Comparison of ENCODE assay signal across 26 mouse cellular contexts in the genomic region with DNA sequence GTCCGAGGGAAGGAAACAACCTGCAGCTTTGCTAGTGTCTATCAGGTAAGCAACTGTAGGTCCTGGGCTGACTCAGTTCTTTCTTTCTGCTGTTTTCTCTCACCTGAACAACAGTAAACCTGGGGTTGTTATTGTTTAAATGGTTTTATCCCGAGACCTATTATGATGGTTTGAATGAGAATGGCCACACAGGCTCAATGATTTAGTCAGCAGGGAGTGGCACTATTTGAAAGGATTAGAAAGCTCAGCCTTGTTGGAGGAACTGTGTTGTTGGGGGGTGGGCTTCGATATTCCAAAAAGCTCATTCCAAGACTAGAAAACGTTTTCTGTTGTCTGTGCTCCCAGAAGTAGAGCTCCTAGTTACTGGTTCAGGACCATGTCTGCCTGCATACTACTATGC.
"Had no signal": no experiment of that assay in that cellular context is flagged by ENCODE, and none has a peak within 500 bp of the region (broad histone marks: within the 10 kb centered on the region; RNA-seq: fewer than 3 reads in every experiment).

No protein-coding gene starts in this region.

- H3K27me3 ChIP-seq: heart, embryonic 12.5 days; hindbrain, embryonic 12.5 days; kidney, embryonic 15.5 days; limb, embryonic 13.5 days; limb, embryonic 15.5 days; liver, embryonic 12.5 days had no signal

- H3K9ac ChIP-seq: heart, embryonic 12.5 days; hindbrain, embryonic 12.5 days; hindbrain, embryonic 14.5 days; kidney, embryonic 15.5 days; limb, embryonic 13.5 days; limb, embryonic 15.5 days; liver, embryonic 12.5 days had no signal

- H3K4me1 ChIP-seq: heart, embryonic 10.5 days; heart, embryonic 12.5 days; hindbrain, embryonic 10.5 days; hindbrain, embryonic 12.5 days; kidney, embryonic 15.5 days; limb, embryonic 13.5 days; limb, embryonic 15.5 days; liver, embryonic 12.5 days had no signal

- H3K9me3 ChIP-seq: heart, embryonic 10.5 days; heart, embryonic 12.5 days; hindbrain, embryonic 10.5 days; hindbrain, embryonic 12.5 days; kidney, embryonic 15.5 days; limb, embryonic 13.5 days; limb, embryonic 15.5 days; liver, embryonic 12.5 days had no signal

- H3K27ac ChIP-seq: gastrocnemius, adult 2 months; heart, embryonic 10.5 days; hindbrain, embryonic 10.5 days; hindbrain, embryonic 12.5 days; hindbrain, embryonic 14.5 days; kidney, embryonic 15.5 days; kidney, postnatal 0 days; limb, embryonic 13.5 days; limb, embryonic 15.5 days; liver, embryonic 12.5 days had no signal

- H3K36me3 ChIP-seq: heart, embryonic 10.5 days; heart, embryonic 12.5 days; hindbrain, embryonic 10.5 days; hindbrain, embryonic 12.5 days; kidney, embryonic 15.5 days; limb, embryonic 13.5 days; limb, embryonic 15.5 days; liver, embryonic 12.5 days had no signal

- H3K4me3 ChIP-seq: gastrocnemius, adult 2 months; heart, embryonic 10.5 days; heart, embryonic 12.5 days; hindbrain, embryonic 10.5 days; hindbrain, embryonic 12.5 days; kidney, embryonic 15.5 days; limb, embryonic 13.5 days; limb, embryonic 15.5 days; liver, embryonic 12.5 days had no signal

- DNase-seq: gastrocnemius, adult 2 months; gastrocnemius, postnatal 10 days; gastrocnemius, postnatal 25 days; heart, adult 18-20 months; heart, postnatal 10 days; heart, postnatal 4 days; kidney, adult 11 months; kidney, adult 2 months; kidney, adult 9 months; kidney, postnatal 14 days; kidney, postnatal 36 days; layer of hippocampus, adult 9-11 months; layer of hippocampus, postnatal 36 days; left cerebral cortex, postnatal 4 days had no signal

- ATAC-seq: hindbrain, embryonic 16.5 days; intestine, embryonic 16.5 days; liver, embryonic 12.5 days had no signal

- H3K4me2 ChIP-seq: heart, embryonic 12.5 days; hindbrain, embryonic 12.5 days; hindbrain, embryonic 14.5 days; kidney, embryonic 15.5 days; limb, embryonic 13.5 days; limb, embryonic 15.5 days; liver, embryonic 12.5 days had no signal
